In the genomic region with DNA sequence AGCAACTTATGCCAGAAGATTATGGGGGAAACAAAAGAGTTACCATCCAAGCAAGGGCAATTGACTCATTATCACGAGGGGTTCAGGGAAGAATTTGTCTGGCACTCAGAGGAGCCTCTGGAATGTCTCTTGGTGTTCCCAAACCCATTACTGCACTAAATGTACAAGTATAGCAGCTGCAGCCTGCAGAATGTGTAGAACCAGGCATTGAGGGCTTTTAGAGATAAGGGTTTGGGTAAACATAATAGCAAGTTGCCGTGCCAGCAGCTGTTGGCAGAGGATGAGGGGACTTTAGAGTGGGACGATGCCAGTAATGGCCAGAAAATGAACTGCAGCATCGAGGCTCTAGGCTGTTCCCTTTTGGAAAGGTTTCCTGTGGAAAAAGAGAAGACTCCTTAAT, we compare ENCODE assay signal across 13 mouse cellular contexts. TPM values are rescaled to one million over a fixed set of nuclear protein-coding genes. Genes with fewer than 3 reads are reported as not detected.
DNase-seq lines count a peak whose midpoint lies in the region; ATAC-seq and TF ChIP-seq lines count a peak whose summit lies in the region.
"Had no signal": no experiment of that assay in that cellular context is flagged by ENCODE, and none has a peak within 500 bp of the region (broad histone marks: within the 10 kb centered on the region; RNA-seq: fewer than 3 reads in every experiment).

No protein-coding gene starts in this region.

- no peaks in the 10 kb centered on the region for H3K36me3 ChIP-seq in liver, adult 2 months (ENCODE audit: control insufficient read depth, insufficient read depth, low read length)
- no peaks in the 10 kb centered on the region for H3K36me3 ChIP-seq in liver, postnatal 0 days (replicated peaks; ENCODE audit: insufficient read depth, low read length)

- 21% methylated on average over 4 of the region's 4 CpGs for WGBS in liver, adult 2 months
- 56% methylated on average over 4 of the region's 4 CpGs for WGBS in liver, postnatal 0 days (ENCODE audit: insufficient replicate concordance)
- whole genome bisulfite sequencing in lung, adult 2 months, result 9% methylated on average over 4 of the region's 4 CpGs

- no peak for TF ChIP-seq POLR2A in liver, adult 2 months (IDR thresholded peaks at IDR 0.05; ENCODE audit: extremely low read depth, insufficient read depth, low read length)
- TF ChIP-seq POLR2A in lung, adult 2 months (IDR thresholded peaks at IDR 0.05; ENCODE audit: borderline replicate concordance, extremely low read depth, low read depth, low read length), result no peak

- H3K27ac ChIP-seq in liver, adult 2 months (replicated peaks; ENCODE audit: insufficient read depth, low read depth, low read length), result no peak overlapping the region
- H3K27ac ChIP-seq in liver, postnatal 0 days (ENCODE audit: low read depth), result no peak overlapping the region
- H3K27ac ChIP-seq: limb, embryonic 10.5 days had no signal

- H3K27me3 ChIP-seq in liver, adult 2 months (ENCODE audit: control insufficient read depth, insufficient read depth, low read length), result no peaks in the 10 kb centered on the region
- H3K27me3 ChIP-seq in liver, postnatal 0 days (ENCODE audit: insufficient read depth, low read length), result no peaks in the 10 kb centered on the region
- H3K27me3 ChIP-seq: megakaryocyte, embryonic 14.5 days had no signal

- no peak for TF ChIP-seq CTCF in liver, adult 2 months (IDR thresholded peaks at IDR 0.05; ENCODE audit: low read depth, low read length)
- TF ChIP-seq CTCF in liver, postnatal 0 days (IDR thresholded peaks at IDR 0.05; ENCODE audit: low read depth), result no peak
- TF ChIP-seq CTCF in lung, adult 2 months (IDR thresholded peaks at IDR 0.05; ENCODE audit: insufficient read depth, low read length), result no peak

- H3K79me2 ChIP-seq in liver, adult 2 months (ENCODE audit: control insufficient read depth, insufficient read depth, low read length), result peaks cover 2% of the 10 kb centered on the region; the same call in 1 of the 2 replicates

- peak; percentile 66 for DNase-seq in liver, adult 2 months (ENCODE audit: extremely low read depth, low read depth, low spot score)
- DNase-seq in liver, postnatal 0 days, result no peak
- peak; percentile 19 for DNase-seq in fibroblast of lung, adult 2 months (ENCODE audit: low read depth)
- peak; percentile 35 for DNase-seq in lung, adult 2 months
- DNase-seq in ovary, postnatal 36 days (ENCODE audit: low spot score), result peak; percentile 11
- DNase-seq in right cerebral cortex, adult 18-20 months, result no peak
- DNase-seq in urinary bladder, adult 18-20 months (ENCODE audit: low spot score in 2 of 2), result no peak
- DNase-seq: adrenal gland, adult 8-10 months; cerebellum, adult 9-10 months; gastrocnemius, postnatal 36 days; spleen, adult 18-20 months had no signal

- H3K9ac ChIP-seq in liver, adult 2 months (ENCODE audit: low read depth, low read length), result no peak overlapping the region
- no peak overlapping the region for H3K9ac ChIP-seq in liver, postnatal 0 days (replicated peaks)

- ATAC-seq in liver, postnatal 0 days, result no peak

- no peak for TF ChIP-seq EP300 in liver, postnatal 0 days (IDR thresholded peaks at IDR 0.05; ENCODE audit: low read depth)

- H3K4me3 ChIP-seq in liver, adult 2 months (ENCODE audit: insufficient read depth, low read depth, low read length), result no peak overlapping the region
- no peak overlapping the region for H3K4me3 ChIP-seq in liver, postnatal 0 days (ENCODE audit: low read depth, low read length)
- no peak overlapping the region for H3K4me3 ChIP-seq in lung, adult 2 months (replicated peaks; ENCODE audit: extremely low read depth, low read depth, low read length)
- H3K4me3 ChIP-seq: limb, embryonic 10.5 days; megakaryocyte, embryonic 14.5 days had no signal

- H3K4me2 ChIP-seq in liver, postnatal 0 days (ENCODE audit: low read depth, low read length), result no peak overlapping the region

- H3K9me3 ChIP-seq in liver, postnatal 0 days (ENCODE audit: low read length), result no peaks in the 10 kb centered on the region
- H3K9me3 ChIP-seq: limb, embryonic 10.5 days had no signal

- H3K4me1 ChIP-seq in liver, adult 2 months (ENCODE audit: control insufficient read depth, insufficient read depth, low read length), result peaks cover 5% of the 10 kb centered on the region
- H3K4me1 ChIP-seq in liver, postnatal 0 days (ENCODE audit: insufficient read depth), result peaks cover 6% of the 10 kb centered on the region; the same call in 1 of the 2 replicates
- peaks cover 5% of the 10 kb centered on the region for H3K4me1 ChIP-seq in lung, adult 2 months (ENCODE audit: control insufficient read depth, insufficient read depth, low read length)
- H3K4me1 ChIP-seq: limb, embryonic 10.5 days had no signal

RNA-seq across cellular contexts. Expression of gene Mnat1, which starts 36.8 kb away (rescaled TPM):
- 8.1 and 10.6 TPM in 2 replicates for total RNA-seq in liver, adult 2 months (2014; rRNA removed)
- 2.4 and 3.4 TPM in 2 replicates for polyA plus RNA-seq in liver, adult 2 months (2012; rRNA removed)
- polyA plus RNA-seq in liver, postnatal 0 days (2015; fragmentation: Nextera tagmentation; extraction: Ambion mirVana), result 8.6 and 8.9 TPM in 2 replicates
- polyA plus RNA-seq in lung, adult 2 months (2012; rRNA removed), result 3.5 and 6.4 TPM in 2 replicates

RNA-seq across cellular contexts. Expression of gene Six4, which starts 47.1 kb away (rescaled TPM):
- under 0.01 and 0.09 TPM in 2 replicates for total RNA-seq in liver, adult 2 months (2014; rRNA removed)
- not detected in 2 replicates for polyA plus RNA-seq in liver, adult 2 months (2012; rRNA removed)
- polyA plus RNA-seq in liver, postnatal 0 days (2015; fragmentation: Nextera tagmentation; extraction: Ambion mirVana), result not detected in 2 replicates
- polyA plus RNA-seq in lung, adult 2 months (2012; rRNA removed), result 2.1 and 2.6 TPM in 2 replicates

Comparison
In these comparisons a context has a peak if more than half of its experiments do, and no peak if none do; other contexts are left out.
1. DNase-seq: peak in liver, adult 2 months (single experiment), fibroblast of lung, adult 2 months (single experiment), lung, adult 2 months (single experiment) and ovary, postnatal 36 days (single experiment); none in liver, postnatal 0 days (single experiment), right cerebral cortex, adult 18-20 months (single experiment) and urinary bladder, adult 18-20 months (0 of 2).